Mouse (Mus musculus): ENCODE measurements at regions not wholly inside any gene's neighbourhood (a gene's known extent, or its start where the extent isn't known, plus 50 kb on each side); places are given as distances from the start of the nearest gene placed in this dataset.

GRCm38 (mm10) chr11:35065959-35066414 lies 55.0 kb upstream of the Slit3 start:
- no peak for DNase-seq

- no peak for DNase-seq
Observed at GRCm38 (mm10) chr11:35057791-35058190, 63.2 kb upstream of the Slit3 start.

- no peak for DNase-seq
Observed at GRCm38 (mm10) chr11:35055496-35056125, 65.4 kb upstream of the Slit3 start.

GRCm38 (mm10) chr11:35053613-35053950 lies 67.4 kb upstream of the Slit3 start:
- peak; percentile 50 to 56 for DNase-seq

- peak in 1 of 2 experiments; percentile 5 for DNase-seq
Observed at GRCm38 (mm10) chr11:35052856-35053612, 68.0 kb upstream of the Slit3 start.

GRCm38 (mm10) chr11:35049663-35050215 lies 71.3 kb upstream of the Slit3 start:
- DNase-seq = peak in 1 of 2 experiments; percentile 10

- DNase-seq = no peak
Observed at GRCm38 (mm10) chr11:35044659-35045058, 76.4 kb upstream of the Slit3 start.

GRCm38 (mm10) chr11:35024448-35024847 lies 96.6 kb upstream of the Slit3 start:
- DNase-seq = peak; percentile 9 to 24

GRCm38 (mm10) chr11:35023813-35024212 lies 97.2 kb upstream of the Slit3 start:
- DNase-seq = no peak

- peak in 1 of 2 experiments; percentile 13 for DNase-seq
Observed at GRCm38 (mm10) chr11:35021990-35022625, 98.9 kb upstream of the Slit3 start.

- no peak for DNase-seq
Observed at GRCm38 (mm10) chr11:35016998-35017397, 104.0 kb upstream of the Slit3 start.

- DNase-seq = peak; percentile 20 to 37
Observed at GRCm38 (mm10) chr11:35011521-35012476, 109.2 kb upstream of the Slit3 start.

- DNase-seq = peak; percentile 8 to 12
Observed at GRCm38 (mm10) chr11:35006773-35007567, 114.1 kb upstream of the Slit3 start.

- no peak for DNase-seq
Observed at GRCm38 (mm10) chr11:35005143-35005542, 115.9 kb upstream of the Slit3 start.

GRCm38 (mm10) chr11:35004431-35004830 lies 116.6 kb upstream of the Slit3 start:
- DNase-seq = no peak

GRCm38 (mm10) chr11:35003956-35004355 lies 117.1 kb upstream of the Slit3 start:
- peak in 1 of 2 experiments; percentile 11 for DNase-seq

- no peak for DNase-seq
Observed at GRCm38 (mm10) chr11:34997906-34998305, 123.1 kb upstream of the Slit3 start.

- no peak for DNase-seq
Observed at GRCm38 (mm10) chr11:34995515-34995914, 125.5 kb upstream of the Slit3 start.

- no peak for DNase-seq
Observed at GRCm38 (mm10) chr11:34982775-34983457, 138.1 kb upstream of the Slit3 start.

GRCm38 (mm10) chr11:34980210-34980609 lies 140.8 kb upstream of the Slit3 start:
- no peak for DNase-seq

GRCm38 (mm10) chr11:34977861-34978260 lies 143.2 kb upstream of the Slit3 start:
- DNase-seq = no peak
